Mouse (Mus musculus): ENCODE measurements around the gene Srsf3. TPM values are rescaled to one million over a fixed set of nuclear protein-coding genes. Genes with fewer than 3 reads are reported as not detected.
A peak's percentile ranks its signal among the peaks of the same experiment; 100 is the strongest.

Srsf3 gene
- polyA plus RNA-seq, 2 experiments = 390 to 561 TPM

- Histone ChIP-seq H3K4me2 (replicated peaks; ENCODE audit: low read depth, low read length, severe bottlenecking) (no peak overlapping the region), H3K27ac (replicated peaks; ENCODE audit: low read depth, low read length) (no peak overlapping the region), H3K4me1 (ENCODE audit: control insufficient read depth, insufficient read depth, low read length) (0 out of 2 replicates have a peak, but pooled peaks cover 5% of the 10 kb centered on the region), H3K4me3 (replicated peaks; ENCODE audit: low read length) (no peak overlapping the region), H3K9ac (ENCODE audit: low read depth, low read length, severe bottlenecking) (no peak overlapping the region), H3K27me3 (ENCODE audit: control insufficient read depth, insufficient read depth, low read length) (no peaks in the 10 kb centered on the region), H3K36me3 (ENCODE audit: control insufficient read depth, insufficient read depth, low read length) (no peaks in the 10 kb centered on the region), H3K9me3 (ENCODE audit: control insufficient read depth, low read length) (no peaks in the 10 kb centered on the region)
- WGBS = 82% methylated on average over 6 of the region's 6 CpGs
- no peak for DNase-seq (ENCODE audit: low spot score)
- no peak for TF ChIP-seq POLR2A (IDR thresholded peaks at IDR 0.05; ENCODE audit: borderline replicate concordance, extremely low read depth, insufficient read depth, insufficient read length)
- ATAC-seq (ENCODE audit: low FRiP score, low read depth) = no peak
These were observed 9.1 kb upstream of the Srsf3 start for GRCm38 (mm10) chr17:29023346-29023745.

- ATAC-seq (ENCODE audit: low FRiP score, low read depth) = no peak
- DNase-seq (ENCODE audit: low spot score) = no peak
- H3K27me3 ChIP-seq (ENCODE audit: control insufficient read depth, insufficient read depth, low read length) = no peaks in the 10 kb centered on the region
- no peak overlapping the region for H3K9ac ChIP-seq (ENCODE audit: low read depth, low read length, severe bottlenecking)
- H3K4me1 ChIP-seq (ENCODE audit: control insufficient read depth, insufficient read depth, low read length) = 0 out of 2 replicates have a peak, but pooled peaks cover 5% of the 10 kb centered on the region
- H3K36me3 ChIP-seq (ENCODE audit: control insufficient read depth, insufficient read depth, low read length) = no peaks in the 10 kb centered on the region
- WGBS = 64% methylated on average over 22 of the region's 22 CpGs
- H3K4me3 ChIP-seq (replicated peaks; ENCODE audit: low read length) = no peak overlapping the region
- no peak for TF ChIP-seq POLR2A (IDR thresholded peaks at IDR 0.05; ENCODE audit: borderline replicate concordance, extremely low read depth, insufficient read depth, insufficient read length)
- H3K4me2 ChIP-seq (replicated peaks; ENCODE audit: low read depth, low read length, severe bottlenecking) = no peak overlapping the region
- H3K9me3 ChIP-seq (ENCODE audit: control insufficient read depth, low read length) = no peaks in the 10 kb centered on the region
- H3K27ac ChIP-seq (replicated peaks; ENCODE audit: low read depth, low read length) = no peak overlapping the region
These were observed 8.2 kb upstream of the Srsf3 start for GRCm38 (mm10) chr17:29024047-29024892.

- Histone ChIP-seq H3K36me3 (ENCODE audit: control insufficient read depth, insufficient read depth, low read length) (no peaks in the 10 kb centered on the region), H3K9ac (ENCODE audit: low read depth, low read length, severe bottlenecking) (no peak overlapping the region; the same call in 1 of the 2 replicates), H3K9me3 (ENCODE audit: control insufficient read depth, low read length) (no peaks in the 10 kb centered on the region), H3K4me3 (replicated peaks; ENCODE audit: low read length) (no peak overlapping the region), H3K27me3 (ENCODE audit: control insufficient read depth, insufficient read depth, low read length) (no peaks in the 10 kb centered on the region), H3K4me1 (ENCODE audit: control insufficient read depth, insufficient read depth, low read length) (0 out of 2 replicates have a peak, but pooled peaks cover 5% of the 10 kb centered on the region), H3K27ac (replicated peaks; ENCODE audit: low read depth, low read length) (no peak overlapping the region), H3K4me2 (replicated peaks; ENCODE audit: low read depth, low read length, severe bottlenecking) (no peak overlapping the region)
- no peak for DNase-seq (ENCODE audit: low spot score)
- WGBS = 24% methylated on average over 10 of the region's 10 CpGs
- no peak for ATAC-seq (ENCODE audit: low FRiP score, low read depth)
- TF ChIP-seq POLR2A (IDR thresholded peaks at IDR 0.05; ENCODE audit: borderline replicate concordance, extremely low read depth, insufficient read depth, insufficient read length) = no peak
These were observed 7.4 kb upstream of the Srsf3 start for GRCm38 (mm10) chr17:29024896-29025565.

- H3K36me3 ChIP-seq (ENCODE audit: control insufficient read depth, insufficient read depth, low read length) = no peaks in the 10 kb centered on the region
- no peak for TF ChIP-seq POLR2A (IDR thresholded peaks at IDR 0.05; ENCODE audit: borderline replicate concordance, extremely low read depth, insufficient read depth, insufficient read length)
- no peak overlapping the region for H3K4me3 ChIP-seq (replicated peaks; ENCODE audit: low read length)
- H3K27me3 ChIP-seq (ENCODE audit: control insufficient read depth, insufficient read depth, low read length) = no peaks in the 10 kb centered on the region
- peak; percentile 51; the same call in 1 of the 2 replicates for ATAC-seq (ENCODE audit: low FRiP score, low read depth)
- H3K4me1 ChIP-seq (ENCODE audit: control insufficient read depth, insufficient read depth, low read length) = peaks cover 10% of the 10 kb centered on the region; the same call in 1 of the 2 replicates
- DNase-seq (ENCODE audit: low spot score) = no peak
- H3K4me2 ChIP-seq (replicated peaks; ENCODE audit: low read depth, low read length, severe bottlenecking) = no peak overlapping the region
- 45% methylated on average over 5 of the region's 5 CpGs for WGBS
- H3K9ac ChIP-seq (ENCODE audit: low read depth, low read length, severe bottlenecking) = no peak overlapping the region
- peak overlapping the region; percentile 75 for H3K27ac ChIP-seq (replicated peaks; ENCODE audit: low read depth, low read length)
- H3K9me3 ChIP-seq (ENCODE audit: control insufficient read depth, low read length) = no peaks in the 10 kb centered on the region
These were observed 5.6 kb upstream of the Srsf3 start for GRCm38 (mm10) chr17:29026652-29027356.
